8 mouse cellular contexts compared by ENCODE assay signal in genomic region chr11:120721124-120722066, GRCm38 (mm10). TPM values are rescaled to one million over a fixed set of nuclear protein-coding genes. Genes with fewer than 3 reads are reported as not detected.
DNase-seq lines count a peak whose midpoint lies in the region; ATAC-seq and TF ChIP-seq lines count a peak whose summit lies in the region.

Rac3 (plus strand) TSS chr11:120721470.

- no peak for TF ChIP-seq POLR2A in CH12.LX (IDR thresholded peaks at IDR 0.05; ENCODE audit: low read depth, low read length)

- H3K4me3 ChIP-seq in CH12.LX (replicated peaks in 1 of 3; ENCODE audit: low read depth in 2 of 3, low read length in 2 of 3, poor library complexity in 1 of 3), result no peak within 1 kb of the TSS
- H3K4me3 ChIP-seq in embryonic facial prominence, embryonic 10.5 days, result peak within 1 kb of the TSS; percentile 72
- H3K4me3 ChIP-seq in neural tube, embryonic 13.5 days, result peak within 1 kb of the TSS; percentile 66

- H3K27me3 ChIP-seq in CH12.LX (replicated peaks), result no peaks in the 10 kb centered on the region
- H3K27me3 ChIP-seq in embryonic facial prominence, embryonic 10.5 days (replicated peaks; ENCODE audit: low read depth, poor library complexity, severe bottlenecking), result peaks cover 51% of the 10 kb centered on the region
- H3K27me3 ChIP-seq in neural tube, embryonic 13.5 days, result peaks cover 12% of the 10 kb centered on the region

- TF ChIP-seq RAD21 in CH12.LX (IDR thresholded peaks at IDR 0.05; ENCODE audit: low read depth, low read length), result no peak

- dilution Hi-C loops in CH12.LX (cut with MboI; ENCODE audit: extremely low pct_ligation_motif_present, extremely low pct_unique_long_range_greater_than_20kb, low sequenced_read_pairs), result no loop called here

- no peak within 1 kb of the TSS for H3K4me2 ChIP-seq in CH12.LX (ENCODE audit: insufficient read depth, low read depth, poor library complexity, severe bottlenecking)
- peak within 1 kb of the TSS; percentile 96 for H3K4me2 ChIP-seq in neural tube, embryonic 13.5 days

- no peak for DNase-seq in CH12.LX (ENCODE audit: extremely low read depth)
- DNase-seq in adrenal gland, adult 18-20 months (ENCODE audit: low spot score in 2 of 2), result peak; percentile 67
- peak; percentile 87 for DNase-seq in embryonic facial prominence, embryonic 10.5 days (ENCODE audit: low spot score)
- DNase-seq in heart, postnatal 10 days, result peak; percentile 64 to 66
- DNase-seq in kidney, postnatal 4 days, result peak; percentile 85 to 89
- peak; percentile 79 to 88 for DNase-seq in lung, adult 18-20 months

- H3K9ac ChIP-seq in CH12.LX (ENCODE audit: insufficient read depth, low read depth), result no peak within 1 kb of the TSS
- peak within 1 kb of the TSS; percentile 93 for H3K9ac ChIP-seq in neural tube, embryonic 13.5 days

- no peak for TF ChIP-seq EP300 in CH12.LX (IDR thresholded peaks at IDR 0.05; ENCODE audit: low read length)

- TF ChIP-seq CTCF in CH12.LX (conservative IDR thresholded peaks at IDR 0.05 in 1 of 2, IDR thresholded peaks at IDR 0.05 in 1 of 2; ENCODE audit: low read depth in 2 of 2, low read length in 2 of 2), result no peak

- no peaks in the 10 kb centered on the region for H3K79me2 ChIP-seq in CH12.LX (replicated peaks; ENCODE audit: control insufficient read depth, extremely low read depth, insufficient read depth, poor library complexity, severe bottlenecking)

- peak; percentile 88 for ATAC-seq in neural tube, embryonic 13.5 days (ENCODE audit: low read depth)
- ATAC-seq in monocyte, adult 5-6 weeks (replicated peaks; ENCODE audit: insufficient number of reproducible peaks, low FRiP score, low TSS enrichment, poor library complexity, severe bottlenecking), result no peak

- peaks cover 7% of the 10 kb centered on the region for H3K9me3 ChIP-seq in CH12.LX (replicated peaks; ENCODE audit: low read length)
- H3K9me3 ChIP-seq in embryonic facial prominence, embryonic 10.5 days, result no peaks in the 10 kb centered on the region
- no peaks in the 10 kb centered on the region for H3K9me3 ChIP-seq in neural tube, embryonic 13.5 days

- H3K4me1 ChIP-seq in CH12.LX (ENCODE audit: control insufficient read depth in 1 of 2, insufficient read depth in 2 of 2), result peaks cover 3 to 5% of the 10 kb centered on the region in 2 experiments
- peaks cover 29% of the 10 kb centered on the region for H3K4me1 ChIP-seq in embryonic facial prominence, embryonic 10.5 days
- peaks cover 27% of the 10 kb centered on the region for H3K4me1 ChIP-seq in neural tube, embryonic 13.5 days (replicated peaks)

- under 1% methylated on average over 90 of the region's 90 CpGs for WGBS in embryonic facial prominence, embryonic 10.5 days
- under 1% methylated on average over 83 of the region's 90 CpGs for WGBS in neural tube, embryonic 13.5 days

- no peak within 1 kb of the TSS for H3K27ac ChIP-seq in CH12.LX (ENCODE audit: insufficient read depth, low read depth)
- peak within 1 kb of the TSS; percentile 75 for H3K27ac ChIP-seq in embryonic facial prominence, embryonic 10.5 days (replicated peaks)
- peak within 1 kb of the TSS; percentile 73 for H3K27ac ChIP-seq in neural tube, embryonic 13.5 days (replicated peaks)

- in situ Hi-C loops in CH12.LX (cut with MboI; ENCODE audit: low pct_ligation_motif_present, low pct_unique_long_range_greater_than_20kb, low sequenced_read_pairs), result no loop called here

- intact Hi-C loops in heart, postnatal 10 days (cut with DNase I), result loop anchor here (2.0 to 10.0 kb wide), 2 partner anchors 25 to 323 kb away; no protein-coding TSS in a partner anchor

- peaks cover 65 to 93% of the 10 kb centered on the region in 2 experiments for H3K36me3 ChIP-seq in CH12.LX (replicated peaks in 1 of 2; ENCODE audit: control insufficient read depth in 1 of 2, insufficient read depth in 1 of 2, low read length in 1 of 2)
- peaks cover 37% of the 10 kb centered on the region for H3K36me3 ChIP-seq in embryonic facial prominence, embryonic 10.5 days (replicated peaks)
- H3K36me3 ChIP-seq in neural tube, embryonic 13.5 days, result peaks cover 48% of the 10 kb centered on the region

TF ChIP-seq in CH12.LX, 34 proteins besides CTCF, POLR2A, EP300 and RAD21:
- TF ChIP-seq NRF1 (IDR thresholded peaks at IDR 0.05; ENCODE audit: low read depth, low read length) (no peak), ZC3H11A (IDR thresholded peaks at IDR 0.05; ENCODE audit: low read depth, low read length) (no peak), POLR2AphosphoS2 (IDR thresholded peaks at IDR 0.05; ENCODE audit: low read depth, low read length) (0 out of 2 replicates have a peak, but pooled peaks have one; percentile 16), SIN3A (IDR thresholded peaks at IDR 0.05; ENCODE audit: low read length) (no peak), MXI1 (IDR thresholded peaks at IDR 0.05; ENCODE audit: low read depth, low read length) (no peak), SMC3 (IDR thresholded peaks at IDR 0.05; ENCODE audit: low read depth, low read length) (no peak)

RNA-seq across cellular contexts. Expression of gene Rac3, which starts in this region (rescaled TPM):
- total RNA-seq in CH12.LX (2012; rRNA removed), result 8.9 and 9.9 TPM in 2 replicates
- total RNA-seq in CH12.LX (2014; rRNA removed), result 2.9 and 3.4 TPM in 2 replicates
- 5.5 and 8.3 TPM in 2 replicates for polyA plus RNA-seq in CH12.LX (2012; ENCODE audit: insufficient read length, low read depth)
- 10 to 100 TPM in 1 of 2 experiments, 1 to 10 TPM in 1; 6.6 to 15.5 TPM for total RNA-seq in adrenal gland, adult 18-20 months (2021)
- polyA plus RNA-seq in embryonic facial prominence, embryonic 10.5 days (2016; fragmentation: Nextera tagmentation; extraction: Ambion mirVana), result 27.2 and 31.2 TPM in 2 replicates
- 1 to 10 TPM; 1.4 to 1.7 TPM for total RNA-seq in heart, postnatal 10 days (2021)
- 235 and 267 TPM in 2 replicates for polyA plus RNA-seq in neural tube, embryonic 13.5 days (2015; fragmentation: Nextera tagmentation; extraction: Ambion mirVana)
- total RNA-seq in monocyte, adult 5-6 weeks (2017), result 7.1 to 9.7 TPM in 2 of 3 replicates, not detected in the other

Comparison
In these comparisons a context has a peak if more than half of its experiments do, and no peak if none do; other contexts are left out.
1. H3K4me3 ChIP-seq: peak in embryonic facial prominence, embryonic 10.5 days (single experiment) and neural tube, embryonic 13.5 days (single experiment); none in CH12.LX (0 of 3).